Mouse (Mus musculus) neural tube, embryonic 13.5 days (tissue): ENCODE data around the gene Phlpp2. TPM values are rescaled to one million over a fixed set of nuclear protein-coding genes. Genes with fewer than 3 reads are reported as not detected.
"Not testable (repeated sequence)": the region's sequence is repeated elsewhere in the genome, so short reads cannot be mapped to it uniquely, and the experiment has no call there.

Experiments used
- ATAC-seq: fragments of 200-750 bp; cut with Nextera tagmentation; 2 replicates; pipeline ENCODE4 v1.8.0; 2017; ENCODE audit warnings: low read depth, mild to moderate bottlenecking, moderate TSS enrichment, moderate library complexity
- H3K27ac ChIP-seq: fragments of 300-500 bp; sonication (generic); replicated peaks from 2 replicates; pipeline ENCODE4 v1.5.1; 2015; ENCODE audit warnings: moderate library complexity, mild to moderate bottlenecking, inconsistent platforms
- H3K27me3 ChIP-seq: fragments of 300-500 bp; sonication (generic); 2 replicates; pipeline ENCODE4 v1.6.1; 2015; ENCODE audit warnings: mild to moderate bottlenecking, inconsistent platforms
- H3K36me3 ChIP-seq: fragments of 300-500 bp; sonication (generic); 2 replicates; pipeline ENCODE4 v1.6.1; 2015; ENCODE audit warnings: mild to moderate bottlenecking, inconsistent platforms
- H3K4me1 ChIP-seq: fragments of 300-500 bp; sonication (generic); replicated peaks from 2 replicates; pipeline ENCODE4 v1.6.1; 2015; ENCODE audit warnings: inconsistent platforms
- H3K4me2 ChIP-seq: fragments of 300-500 bp; sonication (generic); 2 replicates; pipeline ENCODE4 v1.6.1; 2015; ENCODE audit warnings: inconsistent platforms, mild to moderate bottlenecking, moderate library complexity
- H3K4me3 ChIP-seq: fragments of 300-500 bp; sonication (generic); 2 replicates; pipeline ENCODE4 v1.5.1; 2015; ENCODE audit warnings: mild to moderate bottlenecking, inconsistent platforms
- H3K9ac ChIP-seq: fragments of 300-500 bp; sonication (generic); 2 replicates; pipeline ENCODE4 v1.6.1; 2015; ENCODE audit warnings: moderate library complexity, mild to moderate bottlenecking, inconsistent platforms
- H3K9me3 ChIP-seq: fragments of 300-500 bp; sonication (generic); 2 replicates; pipeline ENCODE4 v1.6.1; 2016; ENCODE audit warnings: inconsistent platforms
- WGBS: fragments of 180-500 bp; shearing (Covaris S2); methylation state at CpG from one replicate; pipeline ENCODE4 v1.1.7; 2015; 5-methylcytosine and 5-hydroxymethylcytosine counted together
- polyA plus RNA-seq: library from polyadenylated mRNA; unstranded; fragments of >200 nt; fragmentation: Nextera tagmentation; extraction: Ambion mirVana; gene quantifications from 2 replicates; pipeline ENCODE4 v1.2.1, GENCODE M21; 2015

The Phlpp2 gene
- polyA plus RNA-seq, 1 experiment from 2014 or later, result 3.8 TPM

GRCm38 (mm10) chr8:109868680-109869361 lies 479 bp downstream of the Phlpp2 start:
- Histone ChIP-seq H3K4me1 (peaks cover 22% of the 10 kb centered on the region), H3K36me3 (no peaks in the 10 kb centered on the region), H3K9me3 (no peaks in the 10 kb centered on the region), H3K27ac (peak overlapping the region; percentile 79), H3K4me3 (peak overlapping the region; percentile 84), H3K9ac (peak overlapping the region; percentile 96), H3K4me2 (peak overlapping the region; percentile 91), H3K27me3 (no peaks in the 10 kb centered on the region)
- under 1% methylated on average over 67 of the region's 78 CpGs for WGBS
- ATAC-seq, result peak; percentile 84

DNA sequence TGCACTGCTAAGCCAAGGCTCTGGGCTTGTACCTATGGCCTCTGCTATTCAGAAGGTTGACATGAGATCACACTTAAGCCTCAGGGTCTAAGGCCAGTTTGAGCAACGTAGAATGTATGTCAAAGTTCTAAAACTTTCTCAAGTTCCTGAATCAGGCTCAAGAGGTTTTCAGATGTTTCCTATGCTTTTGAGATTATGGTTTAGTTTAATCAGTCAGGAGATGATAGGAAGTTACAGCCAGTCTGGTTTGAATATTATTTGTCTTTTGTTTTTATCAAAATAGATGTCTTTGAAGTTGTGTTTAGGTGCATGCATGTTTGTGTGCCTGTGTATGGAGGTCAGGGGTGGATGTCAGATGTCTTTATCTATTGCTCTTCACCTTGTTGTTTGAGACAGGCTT lies 2.7 kb downstream of the Phlpp2 start:
- WGBS, result 100% methylated on average over 1 of the region's 1 CpGs
- Histone ChIP-seq H3K9ac (no peak overlapping the region), H3K4me1 (peaks cover 22% of the 10 kb centered on the region), H3K4me2 (no peak overlapping the region), H3K9me3 (no peaks in the 10 kb centered on the region), H3K36me3 (no peaks in the 10 kb centered on the region), H3K4me3 (no peak overlapping the region), H3K27ac (no peak overlapping the region), H3K27me3 (no peaks in the 10 kb centered on the region)
- no peak for ATAC-seq

DNA sequence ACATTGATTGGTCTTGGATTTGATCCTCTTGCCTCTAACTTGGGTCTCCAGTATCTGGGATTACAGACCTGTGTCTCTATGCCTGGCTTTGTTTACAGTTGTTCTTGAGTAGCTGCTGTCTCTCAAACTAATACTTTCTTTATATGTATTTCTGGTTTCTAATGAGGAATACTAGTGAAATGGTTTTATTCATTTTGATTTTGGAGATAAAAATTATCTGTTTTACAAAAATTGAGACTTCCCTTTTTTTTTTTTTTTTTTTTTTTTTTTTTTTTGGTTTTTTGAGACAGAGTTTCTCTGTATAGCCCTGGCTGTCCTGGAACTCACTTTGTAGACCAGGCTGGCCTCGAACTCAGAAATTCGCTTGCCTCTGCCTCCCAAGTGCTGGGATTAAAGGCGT lies 5.5 kb downstream of the Phlpp2 start:
- H3K4me2 ChIP-seq, H3K9ac ChIP-seq, H3K9me3 ChIP-seq, H3K27me3 ChIP-seq, H3K27ac ChIP-seq, H3K4me3 ChIP-seq, ATAC-seq: not testable (repeated sequence)
- WGBS, result 96% methylated on average over 3 of the region's 3 CpGs
- Histone ChIP-seq H3K4me1 (peaks cover 18% of the 10 kb centered on the region), H3K36me3 (peaks cover 19% of the 10 kb centered on the region)

DNA sequence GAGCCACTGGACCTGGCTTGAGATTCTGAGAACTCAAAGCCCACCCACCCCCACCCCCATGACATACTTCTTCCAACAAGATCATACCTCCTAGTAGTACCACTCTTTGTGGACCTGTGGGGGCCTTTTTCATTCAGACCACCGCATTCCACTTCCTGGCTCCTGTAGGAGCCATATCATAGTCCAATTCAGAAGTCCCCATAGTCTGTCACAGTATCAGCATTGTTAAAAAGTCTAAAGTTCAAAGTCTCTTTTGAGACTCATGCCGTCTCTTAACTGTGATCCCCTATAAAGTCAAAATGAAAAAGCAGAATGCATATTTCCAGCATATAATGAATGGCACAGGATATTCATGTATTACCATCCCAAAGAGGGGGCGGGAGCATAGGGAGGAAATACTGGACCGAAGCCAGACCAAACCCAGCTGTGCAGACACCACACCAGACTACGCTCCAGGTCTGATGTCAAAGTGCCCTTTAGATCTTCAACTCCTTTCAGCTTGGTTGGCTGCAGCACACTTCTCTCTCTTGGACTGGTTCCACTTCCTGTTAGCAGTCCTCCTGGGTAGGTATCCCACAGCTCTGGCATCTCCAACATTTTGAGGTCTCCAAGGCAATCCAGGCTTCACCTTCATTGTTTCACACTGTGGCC lies 11.8 kb downstream of the Phlpp2 start:
- no peaks in the 10 kb centered on the region for H3K27me3 ChIP-seq
- no peak overlapping the region for H3K4me2 ChIP-seq
- H3K4me3 ChIP-seq, result no peak overlapping the region
- no peak overlapping the region for H3K27ac ChIP-seq
- no peak overlapping the region for H3K9ac ChIP-seq
- H3K36me3 ChIP-seq, result peaks cover 45% of the 10 kb centered on the region
- no peak for ATAC-seq
- no peaks in the 10 kb centered on the region for H3K4me1 ChIP-seq
- H3K9me3 ChIP-seq, result no peaks in the 10 kb centered on the region
- 89% methylated on average over 5 of the region's 5 CpGs for WGBS

DNA sequence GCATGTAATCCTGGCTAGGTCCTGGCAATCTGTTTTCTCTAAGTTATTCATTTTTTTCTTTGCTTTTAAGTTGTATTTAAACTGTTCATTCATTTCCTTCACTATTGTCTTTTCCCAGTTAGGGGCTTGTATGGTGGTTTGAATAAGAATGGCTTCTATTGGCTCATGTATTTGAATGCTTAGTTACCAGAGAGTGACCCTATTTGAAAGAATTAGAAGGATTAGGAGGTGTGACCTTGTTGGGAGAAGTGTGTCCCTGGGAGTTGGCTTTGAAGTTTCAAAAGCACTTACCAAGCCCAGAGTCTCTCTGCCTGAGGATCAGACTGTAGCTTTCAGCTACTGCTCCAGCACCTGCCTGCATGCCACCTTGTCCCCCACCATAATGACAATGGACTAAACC lies 17.0 kb downstream of the Phlpp2 start:
- no peak for ATAC-seq
- H3K4me3 ChIP-seq, result no peak overlapping the region
- H3K36me3 ChIP-seq, result peaks cover 42% of the 10 kb centered on the region
- H3K27me3 ChIP-seq, result no peaks in the 10 kb centered on the region
- no peaks in the 10 kb centered on the region for H3K4me1 ChIP-seq
- H3K4me2 ChIP-seq, result no peak overlapping the region
- no peaks in the 10 kb centered on the region for H3K9me3 ChIP-seq
- no peak overlapping the region for H3K27ac ChIP-seq
- H3K9ac ChIP-seq, result no peak overlapping the region

DNA sequence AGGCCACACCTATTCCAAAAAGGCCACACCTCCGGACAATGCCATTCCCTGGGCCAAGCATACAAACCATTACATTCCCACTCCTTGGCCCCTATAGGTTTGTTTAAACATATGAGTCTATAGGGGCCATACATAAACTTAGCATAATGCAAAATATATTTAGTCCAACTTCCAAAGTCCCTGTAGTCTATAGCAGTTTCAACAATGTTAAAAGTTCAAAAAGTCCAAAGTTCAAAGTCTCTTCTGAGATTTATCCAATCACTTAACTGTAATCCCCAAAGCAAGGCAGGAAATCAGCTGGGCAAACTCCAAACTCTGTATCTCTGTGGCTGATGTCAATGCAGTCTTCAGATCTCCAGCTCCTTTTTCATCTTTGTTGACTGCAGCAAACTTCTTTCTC lies 20.9 kb downstream of the Phlpp2 start:
- WGBS, result 97% methylated on average over 1 of the region's 1 CpGs
- no peaks in the 10 kb centered on the region for H3K9me3 ChIP-seq
- peaks cover 38% of the 10 kb centered on the region for H3K36me3 ChIP-seq
- no peak overlapping the region for H3K9ac ChIP-seq
- H3K27me3 ChIP-seq, result no peaks in the 10 kb centered on the region
- no peak for ATAC-seq
- no peak overlapping the region for H3K4me2 ChIP-seq
- no peak overlapping the region for H3K4me3 ChIP-seq
- H3K4me1 ChIP-seq, result no peaks in the 10 kb centered on the region
- H3K27ac ChIP-seq, result no peak overlapping the region

DNA sequence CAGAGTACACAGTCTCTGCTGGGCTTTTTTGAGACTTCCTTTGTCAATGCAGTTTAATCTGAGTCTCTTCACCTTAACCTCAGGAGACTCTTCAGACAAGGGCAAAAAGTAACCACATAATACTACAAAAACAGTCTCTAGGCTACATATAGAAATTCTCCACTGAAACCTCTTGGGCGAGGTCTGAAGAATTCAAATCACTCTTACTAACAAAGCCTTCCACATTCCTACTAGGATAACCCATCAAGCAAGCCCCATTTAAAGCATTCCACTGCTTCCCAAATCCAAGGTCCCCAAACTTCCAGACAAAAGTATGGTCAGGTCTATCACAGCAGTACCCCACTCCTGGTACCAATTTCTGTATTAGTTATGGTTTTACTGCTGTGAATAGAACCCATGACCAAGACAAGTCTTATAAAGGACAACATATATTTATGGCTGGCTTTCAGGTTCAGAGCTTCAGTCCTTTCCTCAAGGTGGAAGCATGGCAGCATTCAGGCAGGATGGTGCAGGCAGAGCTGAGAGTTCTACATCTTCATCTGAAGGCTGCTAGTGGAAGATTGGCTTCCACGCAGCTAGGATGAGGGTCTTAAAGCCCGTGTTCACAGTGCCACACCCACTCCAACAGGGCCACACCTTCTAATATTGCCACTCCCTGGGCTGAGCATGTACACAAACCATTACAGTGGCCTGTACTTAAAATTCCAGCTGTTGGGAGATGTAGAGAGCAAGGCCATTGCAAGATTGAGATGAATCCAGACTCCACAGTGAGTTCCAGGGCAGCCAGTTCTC lies 22.6 kb downstream of the Phlpp2 start:
- Histone ChIP-seq H3K4me1 (no peaks in the 10 kb centered on the region), H3K27me3 (no peaks in the 10 kb centered on the region), H3K9me3 (no peaks in the 10 kb centered on the region), H3K4me2 (no peak overlapping the region), H3K4me3 (no peak overlapping the region), H3K27ac (no peak overlapping the region), H3K36me3 (peaks cover 34% of the 10 kb centered on the region), H3K9ac (no peak overlapping the region)
- ATAC-seq, result no peak
- 96% methylated on average over 3 of the region's 3 CpGs for WGBS

DNA sequence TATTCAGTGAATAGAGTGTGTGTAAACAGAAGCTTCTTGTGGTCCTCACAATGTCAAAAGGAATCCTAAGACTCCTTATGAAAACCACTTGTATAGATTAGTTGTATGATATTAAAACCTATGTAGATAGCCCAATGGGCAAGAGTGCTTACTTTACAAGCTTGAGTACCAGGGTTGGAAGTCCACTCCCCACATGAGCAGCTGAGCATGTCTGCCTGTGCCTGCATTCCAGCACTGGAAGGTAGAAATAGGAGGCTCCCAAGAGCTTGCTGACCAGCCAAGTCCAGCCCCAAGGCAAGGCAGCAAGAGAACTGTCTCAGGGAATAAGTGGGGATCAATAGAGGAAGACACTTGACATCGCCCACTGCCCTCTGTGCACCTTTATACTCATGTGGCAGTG lies 26.3 kb downstream of the Phlpp2 start:
- H3K4me3 ChIP-seq, result no peak overlapping the region
- peaks cover 23% of the 10 kb centered on the region for H3K36me3 ChIP-seq
- no peak overlapping the region for H3K27ac ChIP-seq
- no peaks in the 10 kb centered on the region for H3K9me3 ChIP-seq
- no peak overlapping the region for H3K9ac ChIP-seq
- no peak for ATAC-seq
- no peaks in the 10 kb centered on the region for H3K27me3 ChIP-seq
- H3K4me1 ChIP-seq, result no peaks in the 10 kb centered on the region
- H3K4me2 ChIP-seq, result no peak overlapping the region
- 89% methylated on average over 1 of the region's 1 CpGs for WGBS

DNA sequence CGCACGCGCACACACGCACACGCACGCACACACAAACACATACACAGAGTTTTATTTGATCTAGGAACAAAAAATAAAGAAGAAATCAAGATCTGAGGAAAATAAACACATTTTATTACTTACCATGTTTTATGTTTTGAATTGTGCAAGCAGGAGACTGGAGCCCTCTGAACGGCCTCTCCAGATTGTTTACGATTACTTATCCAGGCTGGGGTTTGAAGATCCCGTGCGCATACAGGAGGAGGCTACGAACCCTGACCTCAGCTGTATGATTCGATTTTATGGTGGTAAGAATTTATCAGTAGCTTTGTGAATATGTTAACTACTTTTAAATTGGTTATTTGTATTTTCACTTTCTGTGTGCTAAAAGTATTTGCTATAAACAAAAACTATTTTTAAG lies 27.0 kb downstream of the Phlpp2 start:
- WGBS, result 87% methylated on average over 12 of the region's 12 CpGs
- peaks cover 16% of the 10 kb centered on the region for H3K36me3 ChIP-seq

DNA sequence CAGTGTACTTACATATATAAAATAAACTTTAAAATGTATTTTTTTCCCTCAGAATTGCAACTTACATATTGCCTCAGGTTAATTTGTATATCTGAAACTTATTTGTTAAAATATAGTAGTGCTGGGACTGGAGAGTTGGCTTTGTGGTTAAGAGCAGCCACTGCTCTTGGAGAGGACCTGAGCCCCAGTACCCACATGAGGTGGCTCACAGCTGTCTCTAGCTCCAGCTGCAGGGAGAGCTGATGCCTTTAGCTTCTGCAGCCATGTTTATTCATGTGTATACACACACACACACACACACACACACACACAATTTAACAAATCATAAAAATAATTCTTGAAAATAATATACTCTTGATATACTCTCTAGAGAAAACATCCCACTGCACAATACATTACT lies 34.0 kb downstream of the Phlpp2 start:
- H3K36me3 ChIP-seq, result peaks cover 27% of the 10 kb centered on the region
- H3K4me3 ChIP-seq, result no peak overlapping the region
- no peaks in the 10 kb centered on the region for H3K27me3 ChIP-seq
- no peaks in the 10 kb centered on the region for H3K4me1 ChIP-seq
- H3K27ac ChIP-seq, result no peak overlapping the region
- no peaks in the 10 kb centered on the region for H3K9me3 ChIP-seq
- no peak for ATAC-seq
- H3K4me2 ChIP-seq, result no peak overlapping the region
- no peak overlapping the region for H3K9ac ChIP-seq

More for the DNA sequence above, 27.0 kb downstream of the Phlpp2 start:
- no peaks in the 10 kb centered on the region for H3K27me3 ChIP-seq
- no peaks in the 10 kb centered on the region for H3K9me3 ChIP-seq
- no peak overlapping the region for H3K4me2 ChIP-seq
- no peak for ATAC-seq
- no peak overlapping the region for H3K4me3 ChIP-seq
- no peak overlapping the region for H3K9ac ChIP-seq
- H3K27ac ChIP-seq, result no peak overlapping the region
- H3K4me1 ChIP-seq, result no peaks in the 10 kb centered on the region

GRCm38 (mm10) chr8:109903909-109904469 lies 35.6 kb downstream of the Phlpp2 start:
- no peak overlapping the region for H3K27ac ChIP-seq
- no peak overlapping the region for H3K4me2 ChIP-seq
- WGBS, result 86% methylated on average over 10 of the region's 10 CpGs
- H3K9me3 ChIP-seq, result no peaks in the 10 kb centered on the region
- H3K9ac ChIP-seq, result no peak overlapping the region
- H3K4me3 ChIP-seq, result no peak overlapping the region
- no peaks in the 10 kb centered on the region for H3K27me3 ChIP-seq
- peaks cover 40% of the 10 kb centered on the region for H3K36me3 ChIP-seq
- no peak for ATAC-seq
- no peaks in the 10 kb centered on the region for H3K4me1 ChIP-seq

DNA sequence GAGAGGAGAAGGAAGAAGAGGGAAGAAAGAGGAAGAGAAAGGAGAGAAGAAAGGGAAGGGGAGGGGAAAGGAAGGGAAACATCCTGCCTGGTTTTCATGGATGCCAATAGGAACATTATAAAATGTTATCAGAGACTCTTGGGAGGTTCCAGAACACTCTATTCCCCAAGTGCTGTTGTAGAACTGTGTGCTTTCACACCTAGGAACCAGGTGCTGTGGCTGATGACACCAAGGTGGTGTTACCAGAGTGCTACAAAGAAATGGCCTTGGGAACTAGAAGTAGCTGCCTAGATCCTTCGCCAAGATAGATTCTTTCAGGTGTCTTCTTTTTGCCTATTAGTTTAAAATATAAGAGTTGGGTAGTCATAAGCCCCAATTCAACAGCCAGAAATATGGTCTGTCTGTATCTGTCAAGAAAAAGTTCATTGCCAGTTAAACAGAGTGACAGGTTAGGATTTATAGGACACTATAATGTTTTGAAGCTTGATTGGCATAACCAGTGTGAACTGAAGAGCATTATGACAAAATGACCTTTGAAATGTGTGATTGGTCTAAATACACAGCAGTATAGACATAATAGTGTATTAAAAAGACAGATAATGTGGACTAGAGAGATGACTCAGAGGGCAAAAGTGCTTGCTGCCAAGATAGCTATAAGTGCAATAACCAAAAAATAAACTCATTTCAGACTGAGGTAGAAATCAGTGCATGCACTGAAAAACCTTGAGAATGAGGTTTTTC lies 36.8 kb downstream of the Phlpp2 start:
- no peak for ATAC-seq
- no peaks in the 10 kb centered on the region for H3K4me1 ChIP-seq
- no peak overlapping the region for H3K9ac ChIP-seq
- 84% methylated on average over 1 of the region's 1 CpGs for WGBS
- H3K27ac ChIP-seq, result no peak overlapping the region
- no peak overlapping the region for H3K4me2 ChIP-seq
- no peak overlapping the region for H3K4me3 ChIP-seq
- peaks cover 51% of the 10 kb centered on the region for H3K36me3 ChIP-seq
- H3K27me3 ChIP-seq, result no peaks in the 10 kb centered on the region
- H3K9me3 ChIP-seq, result no peaks in the 10 kb centered on the region
